Mouse (Mus musculus) ES-Bruce4 (cell line): ENCODE measurements around the gene 4933405L10Rik.

ENCODE experiments used
- CTCF ChIP-seq: IDR thresholded peaks from one replicate; pipeline ENCODE4 v1.8.1; 2011; ENCODE audit warnings: low read depth, low read length
- POLR2A ChIP-seq: IDR thresholded peaks from one replicate; pipeline ENCODE4 v1.8.1; 2011; ENCODE audit warnings: low read length; ENCODE audit not compliant: insufficient read depth

DNA sequence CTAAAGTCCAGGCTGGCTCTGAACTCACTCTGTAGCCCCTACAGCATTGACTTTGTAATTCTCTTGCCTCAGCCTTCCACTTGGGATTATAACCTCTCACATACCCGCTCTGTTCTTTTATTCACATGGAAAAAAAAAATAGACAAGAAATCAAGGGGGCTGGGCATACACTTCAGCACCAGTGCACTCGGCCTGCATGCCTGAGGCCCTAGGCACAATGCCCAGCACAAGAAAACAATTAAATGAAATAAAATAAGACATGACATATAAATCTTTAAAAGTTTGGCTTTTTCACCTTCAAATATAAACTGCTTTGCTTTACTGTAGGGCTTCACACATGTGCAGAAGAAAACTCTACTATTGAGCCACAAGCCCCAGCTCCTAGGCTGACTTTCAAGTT is 46.5 kb downstream of the 4933405L10Rik start:
- TF ChIP-seq CTCF, result no peak
- TF ChIP-seq POLR2A, result no peak
